Mouse (Mus musculus) embryonic facial prominence, embryonic 14.5 days (tissue): Measurements from ENCODE around the gene Epha3. TPM values are rescaled to one million over a fixed set of nuclear protein-coding genes. Genes with fewer than 3 reads are reported as not detected.

Experiments
- ATAC-seq: fragments of 200-750 bp; cut with Nextera tagmentation; 2 replicates; pipeline ENCODE4 v1.8.0; 2017; ENCODE audit warnings: low read depth, moderate number of reproducible peaks, moderate TSS enrichment
- DNase-seq: peaks from one replicate; pipeline ENCODE4 v3.0.0-alpha.2; 2015; ENCODE audit warnings: low spot score
- H3K27ac ChIP-seq: fragments of 300-500 bp; sonication (generic); replicated peaks from 2 replicates; pipeline ENCODE4 v1.5.1; 2014; ENCODE audit warnings: low read depth, mild to moderate bottlenecking, low read length, moderate library complexity
- H3K27me3 ChIP-seq: fragments of 300-500 bp; sonication (generic); replicated peaks from 2 replicates; pipeline ENCODE4 v1.6.1; 2014; ENCODE audit warnings: low read length; ENCODE audit not compliant: control insufficient read depth, insufficient read depth
- H3K36me3 ChIP-seq: fragments of 300-500 bp; sonication (generic); 2 replicates; pipeline ENCODE4 v1.6.1; 2014; ENCODE audit warnings: low read length, mixed read lengths; ENCODE audit not compliant: control insufficient read depth, insufficient read depth
- H3K4me1 ChIP-seq: fragments of 300-500 bp; sonication (generic); 2 replicates; pipeline ENCODE4 v1.6.1; 2014; ENCODE audit warnings: antibody characterized with exemption, low read length; ENCODE audit not compliant: control insufficient read depth, insufficient read depth
- H3K4me2 ChIP-seq: fragments of 300-500 bp; sonication (generic); 2 replicates; pipeline ENCODE4 v1.6.1; 2014; ENCODE audit warnings: low read depth, mild to moderate bottlenecking, low read length, moderate library complexity, mixed read lengths
- H3K4me3 ChIP-seq: fragments of 300-500 bp; sonication (generic); 2 replicates; pipeline ENCODE4 v1.5.1; 2014; ENCODE audit warnings: low read depth, mild to moderate bottlenecking, low read length
- H3K9ac ChIP-seq: fragments of 300-500 bp; sonication (generic); 2 replicates; pipeline ENCODE4 v1.6.1; 2014; ENCODE audit warnings: low read depth, mild to moderate bottlenecking, low read length, moderate library complexity, mixed read lengths
- H3K9me3 ChIP-seq: fragments of 300-500 bp; sonication (generic); 2 replicates; pipeline ENCODE4 v1.6.1; 2016; ENCODE audit warnings: low read length; ENCODE audit not compliant: control insufficient read depth
- WGBS: fragments of 180-500 bp; shearing (Covaris S2); extraction: QIAGEN DNeasy Blood & Tissue Kit; methylation state at CpG from one replicate; pipeline ENCODE4 v1.1.7; 2014; 5-methylcytosine and 5-hydroxymethylcytosine counted together
- polyA plus RNA-seq: library from polyadenylated mRNA; unstranded; fragments of >200 nt; fragmentation: Nextera tagmentation; extraction: Ambion mirVana; gene quantifications from 2 replicates; pipeline ENCODE4 v1.2.1, GENCODE M21; 2014

The Epha3 gene
- polyA plus RNA-seq, 1 experiment from 2014 or later = 47.7 TPM

DNA sequence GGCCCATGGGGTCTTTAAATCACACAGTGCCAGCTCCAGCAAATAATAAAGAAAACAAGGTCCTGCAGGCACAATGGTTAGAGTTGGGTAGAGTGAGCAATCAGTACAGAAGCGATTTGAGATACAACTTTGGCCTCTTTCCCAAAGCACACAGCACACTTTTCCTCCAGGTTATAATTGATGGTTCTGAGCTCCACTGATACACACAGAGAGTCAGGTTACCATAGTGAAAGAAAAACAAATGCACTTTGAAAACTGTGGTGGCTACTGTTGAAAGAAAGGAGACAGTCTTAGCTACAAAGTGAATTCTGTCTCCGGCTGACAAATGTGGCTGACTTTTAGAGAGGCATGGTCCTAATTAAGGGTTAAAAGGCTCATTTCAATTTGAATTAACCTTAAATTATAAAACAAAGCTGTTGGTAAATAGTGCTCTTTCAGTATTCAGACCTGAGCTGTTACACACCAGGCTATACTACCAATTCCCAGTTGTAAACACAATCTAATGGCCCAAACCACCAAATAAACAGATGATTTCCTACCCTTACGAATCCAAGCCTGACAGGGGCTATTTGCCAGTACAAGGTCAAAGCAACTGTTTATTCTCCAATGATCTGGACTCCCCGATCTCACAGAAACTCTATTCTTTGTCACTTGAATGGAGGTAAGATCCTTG is 205.5 kb downstream of the Epha3 start:
- Histone ChIP-seq H3K36me3 (no peaks in the 10 kb centered on the region), H3K27ac (no peak overlapping the region), H3K4me2 (no peak overlapping the region), H3K4me3 (no peak overlapping the region), H3K4me1 (peaks cover 6% of the 10 kb centered on the region), H3K9me3 (no peaks in the 10 kb centered on the region), H3K9ac (no peak overlapping the region), H3K27me3 (no peaks in the 10 kb centered on the region)
- 26% methylated on average over 4 of the region's 4 CpGs for WGBS
- DNase-seq = peak; percentile 27
- no peak for ATAC-seq

DNA sequence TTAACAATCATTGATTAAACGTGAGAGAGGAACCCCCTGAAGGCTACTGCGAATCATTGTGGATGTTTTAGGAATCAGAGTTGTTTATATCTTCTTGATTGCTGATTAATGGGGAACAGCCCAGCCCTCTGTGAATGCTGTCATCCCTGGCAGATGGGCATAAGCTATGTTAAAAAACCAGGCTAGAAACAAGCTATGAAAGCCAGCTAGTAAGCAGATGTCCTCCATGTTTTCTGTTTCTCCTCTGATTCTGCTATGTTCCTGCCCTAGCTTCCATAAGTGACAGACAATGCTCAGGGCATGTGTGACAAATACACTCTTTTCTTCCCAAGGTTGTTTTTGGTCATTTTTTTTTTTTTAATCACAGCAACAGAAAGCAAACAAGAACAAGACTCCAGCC is 206.2 kb downstream of the Epha3 start:
- no peaks in the 10 kb centered on the region for H3K36me3 ChIP-seq
- no peak for ATAC-seq
- no peak overlapping the region for H3K4me2 ChIP-seq
- peaks cover 6% of the 10 kb centered on the region for H3K4me1 ChIP-seq
- WGBS = 32% methylated on average over 2 of the region's 2 CpGs
- no peak for DNase-seq
- no peaks in the 10 kb centered on the region for H3K9me3 ChIP-seq
- no peak overlapping the region for H3K27ac ChIP-seq
- H3K4me3 ChIP-seq = no peak overlapping the region
- H3K27me3 ChIP-seq = no peaks in the 10 kb centered on the region
- H3K9ac ChIP-seq = no peak overlapping the region

DNA sequence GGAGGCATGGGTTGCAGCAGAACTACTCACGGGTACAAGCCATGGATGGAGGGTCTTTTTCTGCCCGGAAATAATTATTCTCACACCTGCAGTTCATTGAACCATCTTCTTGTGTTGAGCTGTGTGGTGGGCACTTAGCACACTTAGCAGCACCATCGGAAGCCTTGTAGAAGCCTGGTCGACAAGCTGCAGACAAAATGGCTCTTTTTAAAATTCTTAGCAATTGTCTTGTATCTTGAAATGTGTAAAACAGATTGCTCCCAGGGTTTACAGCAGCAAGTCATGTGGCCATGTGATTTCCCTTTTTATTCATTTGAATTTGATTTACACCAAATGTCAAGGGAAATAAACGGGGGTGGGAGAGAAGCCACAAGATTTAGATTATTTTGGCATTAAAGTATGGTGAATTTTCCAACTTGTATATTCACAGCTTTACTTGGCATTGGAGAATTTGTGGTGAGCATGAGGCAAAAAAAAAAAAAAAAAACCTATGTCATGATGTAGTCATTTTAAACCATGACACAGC is 210.5 kb downstream of the Epha3 start:
- DNase-seq (no peak), ATAC-seq (no peak)
- Histone ChIP-seq H3K4me2 (no peak overlapping the region), H3K27me3 (no peaks in the 10 kb centered on the region), H3K9ac (no peak overlapping the region), H3K36me3 (0 out of 2 replicates have a peak, but pooled peaks cover 4% of the 10 kb centered on the region), H3K27ac (no peak overlapping the region), H3K4me3 (no peak overlapping the region), H3K4me1 (peaks cover 3% of the 10 kb centered on the region), H3K9me3 (no peaks in the 10 kb centered on the region)
- WGBS = 69% methylated on average over 5 of the region's 5 CpGs

DNA sequence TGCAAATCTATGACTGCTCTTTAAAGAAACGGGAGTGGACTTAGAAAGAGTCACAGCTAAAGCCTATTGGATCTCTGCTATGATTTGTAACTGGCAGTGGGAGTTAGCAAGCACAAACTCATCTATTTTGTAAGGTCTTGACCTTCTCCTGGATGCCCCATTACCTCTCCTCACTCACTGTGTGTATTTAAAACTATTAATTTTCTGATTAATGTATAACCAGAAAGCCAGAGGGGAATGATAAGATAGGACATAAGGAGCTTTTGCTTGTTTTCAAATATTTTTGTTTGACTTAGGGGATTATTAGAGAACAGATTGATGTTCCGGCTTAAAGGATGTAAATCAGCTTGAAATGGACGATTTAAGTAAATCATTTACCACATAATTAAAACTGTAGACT is 213.2 kb downstream of the Epha3 start:
- Histone ChIP-seq H3K27ac (no peak overlapping the region), H3K9me3 (no peaks in the 10 kb centered on the region), H3K9ac (no peak overlapping the region), H3K36me3 (0 out of 2 replicates have a peak, but pooled peaks cover 4% of the 10 kb centered on the region), H3K4me1 (no peaks in the 10 kb centered on the region), H3K27me3 (no peaks in the 10 kb centered on the region), H3K4me3 (no peak overlapping the region), H3K4me2 (no peak overlapping the region)
- ATAC-seq (no peak), DNase-seq (no peak)
- 85% methylated on average over 3 of the region's 3 CpGs for WGBS

DNA sequence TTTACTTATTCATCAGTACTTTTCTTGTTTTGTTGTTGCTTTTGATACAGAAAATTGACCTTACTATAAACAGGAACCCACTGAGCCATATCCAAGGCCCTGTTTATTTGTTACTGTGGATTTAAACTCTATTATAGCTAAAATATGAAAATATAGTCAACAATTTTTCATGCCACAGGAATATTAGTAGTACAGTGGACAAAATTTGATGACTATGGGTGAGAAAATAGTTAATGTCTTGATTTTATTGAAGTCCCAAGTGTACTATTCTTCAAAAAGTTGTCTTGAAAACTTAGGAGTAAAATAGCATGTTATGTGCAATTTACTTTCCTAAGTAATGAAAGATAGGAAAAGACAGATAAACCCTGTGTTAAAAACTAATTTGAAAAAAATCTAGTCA is 217.4 kb downstream of the Epha3 start:
- Histone ChIP-seq H3K4me3 (no peak overlapping the region), H3K27ac (no peak overlapping the region), H3K9me3 (no peaks in the 10 kb centered on the region), H3K36me3 (no peaks in the 10 kb centered on the region), H3K27me3 (no peaks in the 10 kb centered on the region), H3K9ac (no peak overlapping the region), H3K4me2 (no peak overlapping the region), H3K4me1 (peaks cover 6% of the 10 kb centered on the region; the same call in 1 of the 2 replicates)
- ATAC-seq (no peak), DNase-seq (no peak)

DNA sequence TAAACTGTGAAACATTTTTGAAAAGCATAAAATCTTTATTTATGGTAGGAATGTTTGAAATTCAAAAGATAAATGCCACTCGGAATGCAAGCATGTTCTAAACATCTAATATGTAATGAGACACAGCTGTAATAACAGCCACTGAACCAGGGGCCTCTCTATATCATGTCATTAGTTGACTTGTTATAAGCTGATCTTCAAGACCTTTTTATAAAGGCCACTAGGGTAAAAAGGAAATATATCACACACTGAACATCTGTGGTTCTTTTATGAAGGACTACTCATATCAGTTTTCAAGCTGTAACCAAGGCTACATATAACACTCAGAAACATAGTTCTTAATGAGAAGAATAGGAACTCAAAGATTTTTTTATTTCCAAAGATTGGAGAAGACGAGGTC is 221.3 kb downstream of the Epha3 start:
- H3K4me1 ChIP-seq = peaks cover 6% of the 10 kb centered on the region; the same call in 1 of the 2 replicates
- no peak overlapping the region for H3K4me2 ChIP-seq
- no peaks in the 10 kb centered on the region for H3K9me3 ChIP-seq
- no peak overlapping the region for H3K27ac ChIP-seq
- ATAC-seq (no peak), DNase-seq (no peak)
- H3K36me3 ChIP-seq = no peaks in the 10 kb centered on the region
- no peaks in the 10 kb centered on the region for H3K27me3 ChIP-seq
- no peak overlapping the region for H3K9ac ChIP-seq
- 38% methylated on average over 2 of the region's 2 CpGs for WGBS
- H3K4me3 ChIP-seq = no peak overlapping the region

DNA sequence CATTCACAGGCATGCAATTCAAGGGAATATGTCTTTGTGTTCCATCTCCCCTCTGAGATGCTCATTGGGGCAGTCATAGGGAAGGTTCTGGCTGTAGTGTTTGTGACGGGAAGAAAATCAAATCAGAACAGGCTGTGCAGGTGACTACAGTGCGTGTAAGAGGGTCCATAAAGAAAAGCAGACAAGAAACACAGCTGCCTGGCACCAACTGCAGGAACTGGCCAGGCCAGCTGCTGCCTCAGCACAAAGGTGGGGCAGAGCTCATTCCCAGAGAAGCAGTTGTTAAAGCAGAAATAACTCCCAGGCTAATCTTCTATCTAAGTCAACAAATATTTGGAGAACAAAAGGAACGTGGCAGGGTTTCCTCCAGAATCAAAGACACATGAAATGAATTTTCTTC is 222.4 kb downstream of the Epha3 start:
- peak; percentile 60 for DNase-seq
- no peak overlapping the region for H3K4me3 ChIP-seq
- H3K4me2 ChIP-seq = no peak overlapping the region
- no peaks in the 10 kb centered on the region for H3K36me3 ChIP-seq
- H3K27ac ChIP-seq = no peak overlapping the region
- H3K27me3 ChIP-seq = no peaks in the 10 kb centered on the region
- no peak overlapping the region for H3K9ac ChIP-seq
- H3K4me1 ChIP-seq = peaks cover 6% of the 10 kb centered on the region; the same call in 1 of the 2 replicates
- WGBS = 44% methylated on average over 3 of the region's 3 CpGs
- 0 out of 2 replicates have a peak, but pooled peaks have one; percentile 63 for ATAC-seq
- no peaks in the 10 kb centered on the region for H3K9me3 ChIP-seq

DNA sequence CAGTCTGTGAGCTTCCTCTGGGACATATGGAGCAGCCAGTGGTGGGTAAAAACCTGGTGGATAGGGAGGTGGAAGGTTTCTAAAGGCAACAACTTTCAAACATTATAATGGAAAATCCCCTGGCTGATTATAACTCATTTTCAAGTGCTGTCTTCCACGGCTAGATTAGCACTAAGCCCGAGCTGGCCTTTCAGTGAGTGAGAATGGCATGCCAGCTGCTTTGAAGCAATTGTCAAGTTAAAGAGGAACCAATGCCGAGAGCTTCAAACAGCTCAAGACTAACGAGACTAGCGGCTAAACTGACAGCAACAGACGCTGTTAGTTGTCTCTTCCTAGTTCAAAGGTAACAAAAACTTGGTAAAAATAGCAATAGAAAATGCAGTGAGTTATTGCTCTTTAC is 225.3 kb downstream of the Epha3 start:
- Histone ChIP-seq H3K9ac (no peak overlapping the region), H3K9me3 (no peaks in the 10 kb centered on the region), H3K27ac (no peak overlapping the region), H3K27me3 (no peaks in the 10 kb centered on the region), H3K36me3 (no peaks in the 10 kb centered on the region), H3K4me2 (no peak overlapping the region), H3K4me1 (peaks cover 6% of the 10 kb centered on the region; the same call in 1 of the 2 replicates), H3K4me3 (no peak overlapping the region)
- 46% methylated on average over 6 of the region's 6 CpGs for WGBS
- DNase-seq (peak; percentile 68), ATAC-seq (no peak)

DNA sequence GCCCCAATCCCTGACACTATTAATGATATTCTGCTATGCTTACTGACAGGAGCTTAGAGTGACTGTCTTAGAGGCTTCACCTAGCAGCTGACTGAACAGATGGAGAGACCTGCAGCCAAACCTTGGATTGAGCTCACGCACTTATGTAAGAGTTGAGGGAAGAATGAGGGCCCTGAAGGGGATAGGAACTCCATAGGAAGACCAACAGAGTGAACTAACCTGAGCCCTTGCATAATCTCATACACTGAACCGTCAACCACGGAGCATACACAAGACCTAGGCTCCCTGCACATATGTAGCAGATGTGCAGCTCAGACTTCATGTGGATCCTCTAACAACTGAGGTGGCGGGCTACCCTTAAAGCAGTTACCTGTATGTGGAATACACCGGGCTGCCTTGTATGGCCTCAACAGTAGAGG is 230.2 kb downstream of the Epha3 start:
- H3K4me3 ChIP-seq = no peak overlapping the region
- DNase-seq (no peak), ATAC-seq (no peak)
- H3K36me3 ChIP-seq = no peaks in the 10 kb centered on the region
- no peak overlapping the region for H3K27ac ChIP-seq
- H3K9ac ChIP-seq = no peak overlapping the region
- H3K4me2 ChIP-seq = no peak overlapping the region
- no peaks in the 10 kb centered on the region for H3K27me3 ChIP-seq
- WGBS = 83% methylated on average over 5 of the region's 5 CpGs
- H3K9me3 ChIP-seq = no peaks in the 10 kb centered on the region
- H3K4me1 ChIP-seq = no peaks in the 10 kb centered on the region
